15 mouse cellular contexts compared by ENCODE assay signal in genomic region chr5:36083869-36084565, GRCm38 (mm10).
DNase-seq lines count a peak whose midpoint lies in the region; ATAC-seq lines count a peak whose summit lies in the region.
"Had no signal": no experiment of that assay in that cellular context is flagged by ENCODE, and none has a peak within 500 bp of the region (broad histone marks: within the 10 kb centered on the region; RNA-seq: fewer than 3 reads in every experiment).

No protein-coding gene starts in this region.

- peaks cover 38% of the 10 kb centered on the region for H3K4me1 ChIP-seq in heart, embryonic 11.5 days (ENCODE audit: control insufficient read depth, insufficient read depth, low read length)
- H3K4me1 ChIP-seq: liver, embryonic 13.5 days had no signal

- H3K27ac ChIP-seq in heart, embryonic 11.5 days (ENCODE audit: low read depth, low read length) = peak overlapping the region; percentile 31; the same call in 1 of the 2 replicates
- H3K27ac ChIP-seq: liver, embryonic 13.5 days; midbrain, embryonic 15.5 days; neural tube, embryonic 15.5 days had no signal

- no peak overlapping the region for H3K9ac ChIP-seq in heart, embryonic 11.5 days (ENCODE audit: low read depth, low read length)
- H3K9ac ChIP-seq: forebrain, postnatal 0 days; liver, embryonic 13.5 days; midbrain, embryonic 15.5 days; neural tube, embryonic 15.5 days had no signal

- no peaks in the 10 kb centered on the region for H3K36me3 ChIP-seq in heart, embryonic 11.5 days (ENCODE audit: control insufficient read depth, insufficient read depth, low read length)
- H3K36me3 ChIP-seq: liver, embryonic 13.5 days; midbrain, embryonic 15.5 days; neural tube, embryonic 15.5 days had no signal

- DNase-seq in cerebellum, postnatal 14 days = peak; percentile 25 to 29
- no peak for DNase-seq in cerebellum, postnatal 36 days
- peak; percentile 27 for DNase-seq in layer of hippocampus, adult 11-12 months (ENCODE audit: low spot score)
- no peak for DNase-seq in layer of hippocampus, postnatal 36 days
- DNase-seq in kidney, postnatal 25 days = peak; percentile 44 to 77
- DNase-seq in c-Kit-positive CD71-positive TER-119-positive erythroid progenitor cells, embryonic 14.5 days (ENCODE audit: low spot score) = no peak
- no peak for DNase-seq in urinary bladder, adult 2 months (ENCODE audit: low spot score)
- DNase-seq: cerebellum, adult 9-11 months; forebrain, postnatal 0 days; liver, embryonic 13.5 days; lung, postnatal 36 days; right cerebral cortex, postnatal 25 days had no signal

- H3K4me2 ChIP-seq in heart, embryonic 11.5 days = no peak overlapping the region
- H3K4me2 ChIP-seq: liver, embryonic 13.5 days; midbrain, embryonic 15.5 days; neural tube, embryonic 15.5 days had no signal

- no peaks in the 10 kb centered on the region for H3K9me3 ChIP-seq in heart, embryonic 11.5 days (replicated peaks; ENCODE audit: control insufficient read depth, low read length)
- H3K9me3 ChIP-seq: liver, embryonic 13.5 days; midbrain, embryonic 15.5 days; neural tube, embryonic 15.5 days had no signal

- WGBS in heart, embryonic 11.5 days (ENCODE audit: insufficient replicate concordance) = 60% methylated on average over 9 of the region's 9 CpGs

- no peaks in the 10 kb centered on the region for H3K27me3 ChIP-seq in heart, embryonic 11.5 days (ENCODE audit: control insufficient read depth, insufficient read depth, low read length)
- H3K27me3 ChIP-seq: liver, embryonic 13.5 days; midbrain, embryonic 15.5 days; neural tube, embryonic 15.5 days had no signal

- H3K4me3 ChIP-seq in heart, embryonic 11.5 days (ENCODE audit: low read depth, low read length) = no peak overlapping the region
- H3K4me3 ChIP-seq: liver, embryonic 13.5 days; midbrain, embryonic 15.5 days; neural tube, embryonic 15.5 days had no signal

- no peak for ATAC-seq in heart, embryonic 11.5 days (replicated peaks; ENCODE audit: insufficient number of reproducible peaks, low FRiP score, low TSS enrichment)
- ATAC-seq: forebrain, postnatal 0 days; midbrain, embryonic 15.5 days had no signal

Comparison
In these comparisons a context has a peak if more than half of its experiments do, and no peak if none do; other contexts are left out.
1. DNase-seq: peak in cerebellum, postnatal 14 days (2 of 2), layer of hippocampus, adult 11-12 months (single experiment) and kidney, postnatal 25 days (2 of 2); none in cerebellum, postnatal 36 days (0 of 2), layer of hippocampus, postnatal 36 days (0 of 2), c-Kit-positive CD71-positive TER-119-positive erythroid progenitor cells, embryonic 14.5 days (single experiment) and urinary bladder, adult 2 months (single experiment).